Mouse (Mus musculus): Measurements from ENCODE around the gene Ptms.

GRCm38 (mm10) chr6:124885956-124886381 lies 33.9 kb downstream of the Ptms start:
- TF ChIP-seq CTCF (IDR thresholded peaks at IDR 0.05; ENCODE audit: low read depth, low read length) (no peak), TAL1 (conservative IDR thresholded peaks at IDR 0.05; ENCODE audit: low read depth, low read length) (no peak), GATA1 (IDR thresholded peaks at IDR 0.05; ENCODE audit: borderline replicate concordance, low read length) (no peak), POLR2AphosphoS5 (IDR thresholded peaks at IDR 0.05; ENCODE audit: insufficient replicate concordance, low read depth, low read length) (no peak)

Data from G1E (cell line).